Mouse (Mus musculus): ENCODE data around the gene Gm44503.
A peak's percentile ranks its signal among the peaks of the same experiment; 100 is the strongest.

Gm44503 gene

DNA sequence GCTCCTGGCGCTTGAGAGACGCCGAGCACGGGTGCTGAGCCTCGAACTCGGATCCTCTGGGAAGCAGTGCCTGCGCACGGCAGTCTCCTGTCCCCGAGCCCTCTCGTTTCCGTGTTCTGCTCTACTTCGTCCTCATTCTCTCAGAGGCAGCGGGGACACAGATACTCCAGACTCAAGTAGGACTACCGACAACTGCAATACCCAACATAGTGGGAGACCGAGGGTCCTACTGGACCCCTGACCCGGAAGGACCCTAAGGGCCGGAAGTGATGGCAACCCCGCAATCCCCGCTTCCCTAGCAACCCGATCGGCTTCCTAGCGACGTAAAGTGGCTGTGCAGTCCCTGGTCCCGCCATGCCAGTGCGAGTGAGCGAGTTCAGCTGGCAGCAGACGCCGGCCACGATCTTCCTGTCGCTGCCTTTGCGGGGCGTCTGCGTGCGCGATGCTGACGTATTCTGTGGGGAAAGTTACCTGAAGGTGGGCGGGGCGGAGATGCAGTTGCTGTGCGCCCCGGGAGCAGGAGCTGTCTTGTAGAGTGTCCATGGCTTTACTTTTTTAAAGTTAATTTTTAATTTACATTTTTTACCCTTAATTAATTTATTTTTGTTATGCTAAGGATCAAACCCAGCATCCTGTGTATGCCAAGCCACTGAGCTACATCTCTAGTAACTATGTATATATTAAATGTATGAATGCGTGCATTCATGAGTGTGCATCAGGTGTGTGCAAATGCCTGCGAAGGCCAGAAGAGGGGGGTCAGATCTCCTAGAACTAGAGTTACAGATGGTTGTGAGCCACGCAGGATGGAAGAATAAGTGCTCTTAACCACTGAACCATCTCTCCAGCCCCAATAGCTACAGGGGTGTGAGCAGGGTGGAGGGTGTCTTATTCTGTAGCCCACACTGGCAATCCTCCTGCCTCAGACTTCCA, at the start of gene Gm44503, which contains the start of gene Dyx1c1:
TSS of gene Gm44503 (plus strand) at position 332 of the 930 bp plus-strand sequence.
TSS of gene Dyx1c1 (plus strand) at position 265 of the 930 bp plus-strand sequence.
- peak; percentile 61 to 79 for DNase-seq

DNA sequence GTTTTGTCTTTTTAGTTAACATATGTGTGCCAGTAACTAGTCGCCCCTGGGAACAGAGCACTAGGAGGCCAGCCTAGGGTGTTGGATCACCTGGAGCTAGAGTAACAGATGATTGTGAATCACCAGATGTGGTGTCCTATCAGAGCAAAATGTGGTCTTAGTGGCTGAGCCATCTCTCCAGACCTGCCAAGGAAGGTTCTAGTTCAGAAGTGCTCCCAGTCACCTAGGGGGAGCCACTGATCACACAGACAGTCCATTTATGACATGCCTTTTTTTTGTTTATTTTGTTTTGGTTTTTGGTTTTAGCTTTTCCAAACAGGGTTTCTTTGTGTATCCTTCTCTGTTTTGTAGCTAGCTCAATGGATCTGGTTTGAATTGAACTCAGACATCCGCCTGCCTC, 47.3 kb upstream of the Gm44503 start:
- no peak for DNase-seq

DNA sequence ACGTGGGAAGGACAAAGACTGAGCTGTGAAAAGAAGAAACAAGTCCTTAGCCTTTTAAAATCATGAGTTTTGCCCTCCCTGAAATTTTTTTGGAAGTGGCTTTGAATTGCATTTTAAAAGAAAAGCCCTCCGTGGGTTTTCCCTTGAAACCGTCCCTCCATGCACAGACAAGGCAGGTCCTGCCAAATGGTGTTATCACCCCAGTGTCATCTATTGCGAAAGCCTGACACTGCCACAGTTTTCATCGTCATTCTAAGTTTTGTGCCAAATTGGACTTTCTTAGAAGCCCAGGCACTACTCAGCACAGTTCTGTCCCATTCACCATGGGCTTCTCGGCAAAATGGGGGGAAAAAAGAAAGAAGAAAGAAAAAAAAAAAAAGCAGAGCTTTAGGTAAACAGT, 45.1 kb upstream of the Gm44503 start:
- DNase-seq = no peak

DNA sequence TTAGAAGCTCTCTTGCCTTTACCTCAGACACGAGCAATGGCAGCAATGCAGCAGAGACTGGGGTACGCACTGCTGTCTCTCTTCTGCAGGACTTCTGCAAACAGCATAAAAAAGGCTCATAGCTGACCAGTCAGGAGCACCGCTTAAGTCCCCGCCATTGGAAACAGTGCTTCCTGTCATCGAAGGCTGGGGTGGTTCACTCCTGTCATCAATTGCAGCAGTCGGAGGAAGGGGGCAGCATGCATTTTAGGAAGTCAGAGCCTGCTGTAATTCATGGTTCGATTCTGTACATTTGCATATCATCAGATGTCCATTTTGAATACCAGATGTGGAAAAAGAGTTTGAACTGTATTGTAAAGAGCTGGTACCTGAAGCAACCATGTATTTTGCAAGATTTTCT, 42.9 kb upstream of the Gm44503 start:
- DNase-seq = no peak

DNA sequence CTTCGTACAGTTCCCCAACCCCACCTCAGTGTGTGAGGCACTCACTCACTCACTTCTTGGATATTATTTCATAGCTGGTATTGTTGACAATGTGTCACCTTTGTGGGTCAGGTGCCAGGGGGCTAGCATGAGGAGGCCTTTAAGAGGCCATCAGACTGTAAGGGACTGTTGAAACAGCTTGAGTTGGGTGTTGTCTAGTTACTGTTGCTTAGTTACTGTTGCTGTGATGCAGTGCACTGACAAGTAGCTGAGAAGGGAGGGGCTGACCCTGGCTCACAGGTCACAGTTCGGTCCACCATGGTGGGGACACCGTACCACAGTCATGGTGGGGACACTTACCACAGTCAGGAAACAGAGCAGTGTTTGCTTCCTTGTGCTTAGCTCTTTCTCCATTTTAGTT, 35.6 kb upstream of the Gm44503 start:
- no peak for DNase-seq

DNA sequence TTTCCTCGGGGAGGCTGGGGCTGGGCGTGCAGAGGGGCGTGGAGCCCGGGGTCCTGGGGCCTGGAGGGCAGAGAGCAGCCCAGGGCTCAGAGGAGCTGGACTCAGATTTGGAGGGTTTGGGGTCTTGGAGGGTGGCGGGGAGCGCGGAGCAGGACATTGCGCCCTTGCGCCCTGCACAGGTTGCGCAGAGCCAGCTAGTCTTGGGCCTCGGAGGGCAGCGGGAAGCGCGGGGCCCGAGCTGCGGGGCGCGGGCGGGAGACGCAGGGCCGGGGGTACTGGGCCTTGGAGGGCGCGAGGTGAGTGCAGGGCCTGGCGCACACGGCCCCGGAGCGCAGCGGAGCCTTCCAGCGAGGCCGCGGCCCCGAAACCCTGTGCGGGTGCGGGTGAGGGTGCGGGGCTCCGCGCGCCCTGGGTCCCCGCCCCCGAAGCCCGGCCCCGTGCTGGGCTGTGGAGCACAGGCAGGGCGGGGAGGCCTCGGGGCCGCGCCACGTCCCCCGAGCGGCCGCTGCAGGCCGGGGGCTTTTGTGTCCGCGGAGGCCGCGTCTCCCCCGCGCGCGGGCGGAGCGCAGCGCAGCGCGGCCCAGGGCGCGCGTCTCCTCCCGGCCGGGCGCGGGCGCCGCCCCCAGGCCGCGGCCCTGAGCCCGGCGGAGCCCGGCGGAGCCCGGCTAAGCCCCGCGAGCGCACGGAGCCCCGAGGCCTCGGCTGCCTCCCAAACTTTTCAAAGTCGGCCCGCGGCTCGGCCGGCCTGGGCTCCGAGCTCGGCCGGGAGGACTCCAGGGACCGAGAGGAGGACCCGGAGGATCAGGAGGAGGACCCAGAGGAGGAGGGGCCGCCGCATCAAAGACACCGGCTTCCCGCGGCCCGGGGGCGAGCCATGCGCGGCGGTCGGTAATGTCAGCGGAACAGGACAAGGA, 33.4 kb upstream of the Gm44503 start, which contains the start of gene Pygo1:
TSS of gene Pygo1 (plus strand) at position 625 of the 914 bp plus-strand sequence.
- DNase-seq = no peak

DNA sequence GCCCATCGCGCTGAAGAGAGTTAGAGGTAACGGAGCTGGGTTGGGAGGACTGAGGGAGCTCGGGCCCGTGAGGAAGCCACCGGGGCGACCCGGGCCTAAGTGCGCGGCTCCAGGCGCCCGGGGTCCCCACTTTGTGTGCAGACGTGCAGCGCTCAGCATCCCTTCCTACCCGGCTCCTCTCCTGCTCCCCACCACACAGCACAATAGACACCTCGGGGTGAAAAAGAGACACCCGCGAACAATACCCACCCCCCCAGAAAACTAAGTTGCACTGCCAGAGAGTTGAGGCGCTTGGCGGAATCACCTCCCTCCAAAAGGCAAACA, 32.8 kb upstream of the Gm44503 start:
- no peak for DNase-seq

DNA sequence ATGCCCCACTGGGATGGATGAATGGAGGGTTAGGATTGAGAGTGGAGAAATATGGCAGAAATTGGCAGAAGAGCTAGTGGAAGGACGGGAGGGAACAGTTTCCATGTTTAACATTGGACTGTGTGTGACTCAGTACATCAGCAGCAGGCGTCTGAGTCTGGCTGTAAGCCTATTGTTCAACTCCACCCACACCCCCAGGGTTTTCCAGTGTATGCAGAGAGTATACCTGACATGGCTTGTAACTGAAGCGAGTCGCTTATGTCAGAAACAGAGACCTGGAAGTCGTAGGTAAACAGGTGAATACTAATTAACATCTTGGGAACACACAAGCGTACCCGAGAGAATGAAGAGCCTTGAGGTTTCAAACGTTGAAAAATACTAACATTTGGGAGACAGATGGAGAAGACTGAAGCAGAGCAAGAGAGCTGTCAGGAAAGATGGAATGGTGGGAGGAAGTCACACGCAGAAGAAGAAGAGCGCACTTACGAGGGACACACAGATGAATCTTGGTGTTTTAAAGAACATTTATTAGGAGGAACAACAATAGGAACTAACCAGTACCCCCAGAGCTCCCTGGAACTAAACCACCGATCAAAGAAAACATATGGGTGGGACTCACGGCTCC, 27.4 kb upstream of the Gm44503 start:
- no peak for DNase-seq

DNA sequence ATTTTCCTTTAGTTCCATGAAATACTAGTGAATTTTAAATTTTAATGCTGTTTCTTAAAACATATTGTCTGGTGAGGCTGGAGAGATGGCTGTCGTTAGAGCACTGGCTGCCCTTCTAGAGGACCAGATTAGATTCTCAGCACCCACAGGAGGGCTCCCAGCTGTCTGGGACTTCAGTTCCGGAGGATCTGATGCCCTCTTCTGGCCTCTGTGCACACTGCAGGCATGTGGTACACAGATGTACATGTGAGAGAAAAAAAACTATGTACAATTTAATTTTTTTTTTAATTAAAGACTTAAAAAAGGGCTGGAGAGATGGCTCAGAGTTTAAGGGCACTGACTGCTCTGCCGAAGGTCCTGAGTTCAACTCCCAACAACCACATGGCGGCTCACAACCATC, 23.3 kb upstream of the Gm44503 start:
- DNase-seq = no peak

DNA sequence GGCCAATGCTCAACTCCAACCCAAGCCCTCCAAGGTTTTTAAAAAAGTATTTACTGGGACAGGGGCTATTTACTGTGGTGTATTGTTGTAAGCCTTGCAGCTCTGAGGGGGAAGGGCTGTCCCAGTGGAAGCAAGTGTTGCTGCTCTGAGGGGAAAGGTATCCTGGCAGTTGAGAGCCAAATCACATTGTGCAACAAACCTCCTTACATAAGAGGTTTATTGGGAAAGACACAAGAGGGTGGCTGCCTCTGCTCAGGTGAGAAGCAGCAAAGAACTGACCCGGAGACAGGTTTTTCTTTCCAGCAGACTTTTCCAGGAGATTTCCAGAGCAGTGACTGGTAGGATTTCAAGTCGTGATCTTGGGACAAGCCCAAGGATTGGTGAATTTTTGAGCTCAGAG, 22.4 kb upstream of the Gm44503 start:
- no peak for DNase-seq

DNA sequence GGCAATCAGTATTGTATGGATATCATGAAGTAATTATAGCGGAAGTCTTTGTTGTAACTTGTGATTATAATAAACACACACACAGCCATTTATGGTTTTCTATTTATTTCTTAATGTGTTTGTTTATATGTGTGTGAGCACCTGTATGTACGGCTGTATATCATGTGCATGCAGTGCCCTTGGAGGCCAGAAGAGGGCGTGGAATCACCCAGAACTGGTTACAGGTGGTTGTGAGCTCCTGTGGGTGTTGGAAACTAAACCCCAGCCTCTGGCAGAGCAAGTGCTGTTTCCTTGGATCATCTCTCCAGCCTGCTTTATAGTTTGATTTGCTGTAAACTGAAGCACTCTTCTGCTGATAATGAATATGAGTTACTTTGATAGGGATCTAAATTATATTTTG, 15.2 kb upstream of the Gm44503 start:
- DNase-seq = no peak

DNA sequence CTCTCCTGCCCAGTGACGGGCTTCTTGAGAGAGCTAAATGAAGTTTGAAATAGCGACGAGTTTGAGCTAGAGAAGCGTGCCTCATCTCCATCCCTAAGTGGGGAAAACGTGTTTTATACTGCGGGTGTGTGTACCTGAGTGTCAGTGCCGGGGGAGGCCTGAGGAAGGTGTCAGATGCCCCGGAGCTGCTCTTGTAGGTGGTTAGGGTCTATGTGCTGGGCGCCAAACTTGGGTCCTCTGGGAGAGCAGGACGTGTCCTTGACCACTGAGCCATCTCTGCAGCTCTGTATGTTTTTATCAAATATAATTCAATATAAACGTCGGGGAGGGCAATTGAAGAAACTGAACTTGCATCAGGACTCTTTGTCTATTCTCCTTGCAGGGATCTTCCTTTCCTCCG, 14.4 kb upstream of the Gm44503 start:
- DNase-seq = no peak

DNA sequence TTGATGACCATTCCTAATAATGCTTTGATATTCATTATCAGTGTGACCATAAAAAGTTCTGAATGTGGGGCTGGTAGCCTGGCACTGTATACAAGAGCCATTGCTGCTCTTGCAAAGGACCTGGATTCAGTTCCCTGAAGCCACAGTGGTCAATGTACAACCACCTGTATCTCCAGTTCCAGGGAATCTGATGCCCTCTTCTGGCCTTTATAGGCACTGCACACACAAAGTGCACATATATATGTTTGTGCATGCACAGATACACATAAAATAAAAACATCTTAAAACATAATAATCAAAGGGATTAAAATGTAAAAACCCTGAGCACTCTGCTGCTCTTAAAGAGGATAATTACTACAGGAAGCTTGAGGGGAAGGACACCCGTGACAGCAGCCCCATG, 11.6 kb upstream of the Gm44503 start:
- DNase-seq = no peak

DNA sequence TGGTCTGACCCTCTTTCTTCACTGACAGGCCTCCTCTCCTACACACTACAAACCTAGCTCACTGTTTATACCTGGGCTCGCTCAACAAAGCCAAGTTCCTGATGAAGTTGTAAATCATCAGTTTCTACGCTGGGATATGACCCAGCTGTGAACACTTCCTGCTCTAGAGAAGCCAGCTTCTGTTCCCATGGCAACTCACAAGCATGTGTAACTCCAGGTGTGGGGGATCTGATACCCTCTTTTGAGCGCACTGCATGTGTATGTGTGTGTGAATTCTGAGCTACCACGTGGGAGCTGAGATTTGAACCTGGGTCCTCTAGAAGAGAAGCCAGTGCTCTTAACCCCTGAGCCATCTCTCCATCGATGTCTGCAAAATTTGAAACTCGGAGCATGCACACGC, 9.1 kb upstream of the Gm44503 start:
- no peak for DNase-seq

DNA sequence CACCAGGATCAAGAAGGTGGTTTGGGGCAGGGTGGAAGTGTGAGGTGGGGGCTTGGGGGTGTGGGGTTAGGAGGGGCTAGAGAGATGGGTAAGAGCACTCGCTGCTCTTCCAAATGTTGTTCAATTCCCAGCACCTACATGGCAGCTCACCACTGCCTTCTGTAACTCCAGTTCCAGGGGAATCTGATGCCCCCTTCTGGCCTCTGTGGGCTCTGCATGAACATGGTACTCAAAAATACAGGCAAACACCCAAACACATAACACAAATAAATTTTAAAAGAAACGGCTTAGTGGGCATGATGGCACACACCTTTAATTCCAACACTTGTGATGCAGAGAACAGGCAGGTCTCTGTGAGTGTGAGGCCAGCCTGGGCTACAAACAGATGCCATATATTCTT, 3.9 kb upstream of the Gm44503 start:
- no peak for DNase-seq

DNA sequence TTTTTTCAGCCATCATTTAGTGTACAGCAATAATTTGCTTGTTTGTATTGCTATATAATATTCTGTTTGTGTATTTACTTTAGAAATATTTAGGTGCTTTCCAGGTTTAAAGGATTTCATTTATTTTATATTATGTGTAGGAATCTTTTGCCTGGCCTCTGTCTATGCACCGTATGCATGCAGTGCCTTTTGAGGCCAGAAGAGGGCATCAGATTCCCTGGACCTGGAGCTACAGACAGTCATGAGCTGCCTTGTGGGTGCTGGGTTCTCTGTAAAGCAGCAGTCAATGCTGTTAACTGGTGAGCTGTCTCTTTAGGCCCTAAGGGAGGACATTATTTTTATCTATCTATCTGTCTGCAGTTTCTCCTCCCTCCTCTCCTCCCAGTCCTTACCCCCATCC, 3.1 kb upstream of the Gm44503 start:
- DNase-seq = peak; percentile 10 to 29

DNA sequence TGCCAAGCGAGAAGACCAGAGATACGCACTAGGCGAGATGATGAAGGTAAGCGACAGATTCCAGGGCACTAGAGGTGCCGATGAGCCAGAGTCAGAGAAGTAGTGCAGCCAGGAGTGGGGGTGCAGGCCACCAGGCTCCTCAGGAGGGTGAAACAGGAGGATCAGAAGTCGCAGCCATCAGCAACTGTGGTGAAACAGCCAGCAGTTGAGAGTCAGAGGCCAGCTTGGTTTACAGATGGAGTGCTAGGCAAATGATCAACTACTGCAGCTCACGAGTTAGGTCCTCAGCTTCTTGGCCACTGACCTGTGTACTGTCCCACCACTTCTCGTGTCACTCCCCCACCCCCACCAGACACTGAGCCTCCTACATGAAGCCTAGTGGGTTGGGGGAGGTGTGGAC, 2.7 kb downstream of the Gm44503 start:
- no peak for DNase-seq

DNA sequence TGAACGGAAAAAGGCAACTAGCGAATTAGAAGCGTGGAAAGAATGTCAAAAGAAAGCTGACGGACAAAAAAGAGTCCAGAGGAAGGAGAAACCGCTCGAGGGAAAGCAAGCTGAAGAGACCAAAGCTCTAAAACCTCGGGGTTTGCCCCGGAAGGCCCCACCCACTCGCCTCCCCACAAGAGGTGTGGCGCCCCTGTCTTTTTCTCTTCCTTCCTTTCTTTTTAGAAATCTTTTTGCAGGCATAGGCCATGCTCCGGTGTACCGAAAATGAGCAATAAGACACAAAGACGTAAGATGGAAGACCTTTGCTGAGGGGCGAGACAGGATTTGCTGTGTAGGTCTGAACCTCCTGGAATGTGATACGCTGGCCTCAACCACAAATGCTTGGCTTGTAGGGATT, 3.3 kb downstream of the Gm44503 start:
- DNase-seq = peak; percentile 41 to 62

DNA sequence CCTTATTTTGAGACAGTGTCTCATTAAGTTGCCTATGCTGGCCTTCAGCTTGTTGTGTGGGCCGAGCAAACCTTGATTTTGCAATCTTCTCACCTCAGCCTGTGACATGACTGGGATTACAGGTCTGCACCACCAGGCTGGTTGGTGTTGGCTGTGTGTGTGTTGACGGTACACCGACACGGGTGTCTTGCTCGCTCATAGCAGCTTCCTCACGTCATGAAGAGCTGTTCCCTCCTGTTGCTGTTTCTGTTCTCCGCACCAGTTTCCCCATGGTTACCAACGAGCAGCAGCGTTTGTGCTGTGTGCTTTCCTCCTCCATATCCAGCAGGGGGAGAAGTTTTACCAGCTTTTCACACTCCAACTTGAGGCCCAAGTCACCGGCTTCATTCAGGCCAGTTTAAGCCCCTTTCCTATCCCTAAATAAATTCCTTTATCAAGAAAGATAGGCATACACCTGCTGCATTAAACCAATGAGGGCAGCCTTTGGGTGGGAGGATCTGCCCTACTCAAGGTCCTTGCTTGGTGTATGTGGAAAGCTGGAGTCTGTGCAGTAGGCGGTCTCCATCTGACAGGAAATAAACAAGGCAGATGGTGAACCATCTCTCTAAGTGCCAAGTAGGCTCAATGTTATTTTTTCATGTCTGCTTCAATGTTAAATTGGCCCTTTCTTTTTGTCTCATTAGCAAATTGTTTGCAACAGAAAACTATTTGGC, 9.9 kb downstream of the Gm44503 start:
- peak; percentile 15 to 37 for DNase-seq

DNA sequence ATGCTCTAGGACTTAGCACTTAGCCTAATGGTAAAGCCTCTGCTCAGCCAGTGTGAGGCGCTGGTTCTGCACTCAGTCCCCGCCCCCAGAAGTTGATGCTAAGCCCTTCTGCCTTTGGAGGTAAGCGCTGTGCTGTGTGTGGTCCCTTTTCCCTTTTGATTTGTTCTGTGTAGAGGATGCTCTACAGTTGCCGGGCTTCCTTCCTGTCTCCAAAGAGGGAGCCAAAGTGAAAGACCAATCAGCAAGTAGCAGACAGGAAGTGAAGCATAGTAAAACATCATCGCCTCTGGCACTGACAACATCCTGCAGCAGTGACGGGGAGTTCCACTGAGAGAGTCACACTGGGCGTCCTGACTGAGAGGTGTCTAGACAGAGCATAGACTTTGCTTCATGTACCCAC, 11.2 kb downstream of the Gm44503 start:
- DNase-seq = peak in 1 of 2 experiments; percentile 26

DNA sequence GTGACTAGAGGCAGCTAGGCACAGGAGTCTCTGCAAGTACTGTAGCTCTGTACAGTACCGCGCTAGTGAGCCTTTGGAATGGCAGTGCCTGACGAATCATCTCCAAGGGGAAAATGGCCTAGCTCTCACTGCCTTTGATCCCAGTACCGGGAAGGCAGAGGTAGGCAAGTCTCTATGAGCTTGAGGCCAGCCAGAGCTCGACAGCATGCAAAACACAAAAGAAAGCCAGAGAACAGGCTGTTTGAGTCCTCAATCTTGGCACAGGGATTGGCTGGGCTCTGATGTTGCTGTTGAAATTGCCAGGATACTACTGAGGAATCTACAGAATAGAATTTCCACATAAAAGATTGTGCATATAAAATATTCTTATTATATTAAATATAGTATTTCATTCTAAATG, 13.8 kb downstream of the Gm44503 start:
- DNase-seq = no peak

DNA sequence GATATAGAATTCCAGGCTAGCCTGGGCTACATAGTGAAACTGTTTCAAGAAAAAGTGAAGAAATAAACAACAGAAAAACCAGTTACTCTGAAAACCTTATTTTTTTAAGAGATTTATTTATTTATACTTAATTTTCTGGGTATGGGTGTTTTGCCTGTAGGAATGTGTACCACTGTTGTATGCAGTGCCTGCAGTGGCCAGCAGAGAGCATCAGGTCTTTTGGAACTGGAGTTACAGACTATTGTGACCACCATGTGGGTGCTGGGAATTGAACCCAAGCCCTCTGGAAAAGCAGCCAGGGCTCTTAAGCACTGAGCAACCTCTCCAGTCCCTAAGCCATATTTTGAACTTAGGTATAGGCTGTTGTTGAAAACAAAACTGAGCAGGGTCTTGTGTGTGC, 14.3 kb downstream of the Gm44503 start:
- no peak for DNase-seq

DNA sequence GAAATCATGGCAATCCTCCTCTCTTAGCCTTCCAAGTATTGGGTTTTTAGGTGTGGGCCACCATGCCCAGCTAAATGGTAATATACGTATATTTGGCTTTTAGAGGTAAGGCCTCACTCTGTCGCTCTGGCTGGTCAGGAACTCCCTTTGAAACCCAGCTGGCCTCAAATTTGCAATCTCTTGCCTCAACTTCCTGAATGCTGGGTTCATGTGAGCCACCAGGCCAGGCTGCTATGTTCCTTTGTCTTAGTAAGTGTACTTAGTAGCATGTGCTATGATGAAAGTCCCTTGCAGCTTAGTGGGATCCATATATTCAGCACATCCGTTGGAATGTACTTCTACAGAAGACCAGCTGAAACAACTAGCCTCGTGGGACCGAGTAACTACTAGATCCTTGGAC, 16.1 kb downstream of the Gm44503 start:
- no peak for DNase-seq
